Mouse (Mus musculus) forebrain, embryonic 16.5 days (tissue): ENCODE data around the gene Folr1. TPM values are rescaled to one million over a fixed set of nuclear protein-coding genes. Genes with fewer than 3 reads are reported as not detected.

Experiments used
- ATAC-seq: fragments of 200-750 bp; cut with Nextera tagmentation; 2 replicates; pipeline ENCODE4 v1.8.0; 2017; ENCODE audit warnings: mild to moderate bottlenecking, moderate library complexity
- H3K27ac ChIP-seq: fragments of 300-500 bp; sonication (generic); 2 replicates; pipeline ENCODE4 v1.5.1; 2014; ENCODE audit warnings: low read length, control low read depth
- H3K27me3 ChIP-seq: fragments of 300-500 bp; sonication (generic); replicated peaks from 2 replicates; pipeline ENCODE4 v1.6.1; 2014; ENCODE audit warnings: low read length; ENCODE audit not compliant: control insufficient read depth, insufficient read depth
- H3K36me3 ChIP-seq: fragments of 300-500 bp; sonication (generic); 2 replicates; pipeline ENCODE4 v1.6.1; 2014; ENCODE audit not compliant: control insufficient read depth, insufficient read depth
- H3K4me1 ChIP-seq: fragments of 300-500 bp; sonication (generic); replicated peaks from 2 replicates; pipeline ENCODE4 v1.6.1; 2014; ENCODE audit warnings: low read length; ENCODE audit not compliant: control insufficient read depth, insufficient read depth
- H3K4me2 ChIP-seq: fragments of 300-500 bp; sonication (generic); 2 replicates; pipeline ENCODE4 v1.6.1; 2014; ENCODE audit warnings: mild to moderate bottlenecking, low read length, control low read depth
- H3K4me3 ChIP-seq: fragments of 300-500 bp; sonication (generic); replicated peaks from 2 replicates; pipeline ENCODE4 v1.5.1; 2014; ENCODE audit warnings: mild to moderate bottlenecking, low read length, control low read depth
- H3K9ac ChIP-seq: fragments of 300-500 bp; sonication (generic); replicated peaks from 2 replicates; pipeline ENCODE4 v1.6.1; 2014; ENCODE audit warnings: low read depth, low read length, control low read depth
- H3K9me3 ChIP-seq: fragments of 300-500 bp; sonication (generic); 2 replicates; pipeline ENCODE4 v1.6.1; 2016; ENCODE audit warnings: low read length; ENCODE audit not compliant: control insufficient read depth
- WGBS: fragments of 180-500 bp; shearing (Covaris S2); extraction: QIAGEN DNeasy Blood & Tissue Kit; methylation state at CpG from one replicate; pipeline ENCODE4 v1.1.7; 2014; 5-methylcytosine and 5-hydroxymethylcytosine counted together
- polyA plus RNA-seq: library from polyadenylated mRNA; unstranded; fragments of >200 nt; fragmentation: Nextera tagmentation; extraction: Ambion mirVana; gene quantifications from 2 replicates; pipeline ENCODE4 v1.2.1, GENCODE M21; 2015

Gene Folr1
- polyA plus RNA-seq, 1 experiment from 2014 or later, result 19.2 TPM

DNA sequence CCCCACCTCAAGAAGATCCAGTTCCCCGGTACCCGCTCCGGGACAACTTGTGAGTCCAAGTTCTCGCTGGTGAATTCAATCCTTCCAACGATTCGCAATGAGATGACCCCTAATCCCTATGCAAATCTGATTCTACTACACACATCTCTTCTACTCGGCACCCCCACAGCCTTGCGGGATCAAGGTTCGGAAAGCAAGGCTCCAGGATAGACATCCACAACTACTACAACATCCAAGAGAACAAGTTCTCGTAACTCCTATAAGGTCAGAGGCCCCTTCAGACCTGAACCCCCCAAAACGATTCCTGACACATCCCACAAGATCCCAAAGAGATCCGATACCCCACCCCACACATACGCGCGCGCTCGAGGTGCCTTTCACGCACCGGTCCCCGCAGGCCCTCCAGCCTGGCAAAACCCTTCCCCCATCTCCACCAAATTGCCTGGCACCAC is 33.4 kb downstream of the Folr1 start:
- 0% methylated on average over 20 of the region's 20 CpGs for WGBS
- Histone ChIP-seq H3K9me3 (no peaks in the 10 kb centered on the region), H3K36me3 (no peaks in the 10 kb centered on the region), H3K4me2 (peak overlapping the region; percentile 99), H3K27ac (peak overlapping the region; percentile 53), H3K9ac (peak overlapping the region; percentile 83), H3K27me3 (peaks cover 2% of the 10 kb centered on the region; the same call in 1 of the 2 replicates), H3K4me3 (peak overlapping the region; percentile 76), H3K4me1 (peaks cover 39% of the 10 kb centered on the region)
- ATAC-seq, result 0 out of 2 replicates have a peak, but pooled peaks have one; percentile 1

- H3K4me3 ChIP-seq, result peak overlapping the region; percentile 76
- peak; percentile 29 for ATAC-seq
- H3K9me3 ChIP-seq, result no peaks in the 10 kb centered on the region
- WGBS, result 0% methylated on average over 57 of the region's 63 CpGs
- H3K4me1 ChIP-seq, result peaks cover 39% of the 10 kb centered on the region
- H3K27ac ChIP-seq, result peak overlapping the region; percentile 75
- peak overlapping the region; percentile 99 for H3K4me2 ChIP-seq
- peaks cover 2% of the 10 kb centered on the region; the same call in 1 of the 2 replicates for H3K36me3 ChIP-seq
- H3K9ac ChIP-seq, result peak overlapping the region; percentile 83
- H3K27me3 ChIP-seq, result peaks cover 2% of the 10 kb centered on the region; the same call in 1 of the 2 replicates
Measured at GRCm38 (mm10) chr7:101836271-101837153, 34.1 kb downstream of the Folr1 start.

DNA sequence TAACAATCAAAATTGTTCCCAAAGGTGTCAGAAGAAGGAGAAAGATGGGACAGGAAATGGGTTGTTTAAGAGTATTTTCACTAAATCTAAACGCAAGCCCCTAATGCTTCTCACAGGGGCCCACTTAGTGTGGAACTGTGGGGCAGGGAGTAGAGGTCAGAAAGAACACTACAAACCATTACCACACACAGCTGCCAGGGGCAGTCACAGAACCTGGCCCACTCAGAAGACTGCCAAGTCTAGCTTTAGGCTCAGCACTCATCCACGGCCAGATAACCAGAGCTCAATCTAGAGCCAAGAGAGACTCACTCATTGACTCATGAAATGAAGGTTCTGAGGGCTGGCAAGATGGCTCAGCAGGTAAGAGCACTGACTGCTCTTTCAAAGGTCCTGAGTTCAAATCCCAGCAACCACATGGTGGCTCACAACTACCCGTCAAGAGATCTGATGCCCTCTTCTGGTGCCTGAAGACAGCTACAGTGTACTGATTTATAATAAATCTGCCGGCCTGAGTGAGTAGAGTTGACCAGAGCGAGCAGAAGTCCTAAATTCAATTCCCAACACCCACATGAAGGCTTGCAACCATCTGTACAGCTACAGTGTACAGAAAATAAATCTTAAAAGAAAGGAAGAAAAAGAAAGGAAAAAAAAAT is 35.0 kb downstream of the Folr1 start:
- Histone ChIP-seq H3K27me3 (peaks cover 2% of the 10 kb centered on the region; the same call in 1 of the 2 replicates), H3K4me3 (peak overlapping the region; percentile 76), H3K4me1 (peaks cover 39% of the 10 kb centered on the region), H3K36me3 (peaks cover 5% of the 10 kb centered on the region; the same call in 1 of the 2 replicates), H3K4me2 (peak overlapping the region; percentile 99), H3K9ac (no peak overlapping the region), H3K9me3 (no peaks in the 10 kb centered on the region), H3K27ac (no peak overlapping the region)
- WGBS, result 41% methylated on average over 5 of the region's 5 CpGs
- no peak for ATAC-seq

DNA sequence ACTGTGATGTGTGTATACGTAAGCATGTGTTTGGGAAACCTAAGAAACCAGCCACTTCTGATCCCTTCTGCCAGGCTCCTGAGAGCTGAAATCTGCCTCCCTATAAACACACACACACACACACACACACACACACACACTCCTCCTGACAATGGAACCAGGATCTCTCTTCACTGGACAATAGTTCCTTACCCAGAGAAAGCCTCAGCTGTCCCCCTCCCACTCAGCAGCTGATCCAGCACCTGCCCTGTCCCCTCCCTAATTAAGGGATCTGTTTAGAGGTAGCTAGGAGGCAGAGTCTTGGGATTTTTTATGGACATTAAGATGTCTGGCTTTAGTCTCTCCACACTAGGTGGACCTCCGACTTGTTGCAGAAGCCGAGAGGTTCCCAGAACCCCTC is 35.7 kb downstream of the Folr1 start:
- peaks cover 5% of the 10 kb centered on the region; the same call in 1 of the 2 replicates for H3K36me3 ChIP-seq
- whole genome bisulfite sequencing, result 43% methylated on average over 3 of the region's 3 CpGs
- H3K9ac ChIP-seq, result no peak overlapping the region
- peaks cover 39% of the 10 kb centered on the region for H3K4me1 ChIP-seq
- no peak overlapping the region; the same call in 1 of the 2 replicates for H3K27ac ChIP-seq
- peaks cover 2% of the 10 kb centered on the region; the same call in 1 of the 2 replicates for H3K27me3 ChIP-seq
- no peak for ATAC-seq
- H3K9me3 ChIP-seq, result no peaks in the 10 kb centered on the region
- H3K4me2 ChIP-seq, result peak overlapping the region; percentile 9; the same call in 1 of the 2 replicates
- no peak overlapping the region for H3K4me3 ChIP-seq

GRCm38 (mm10) chr7:101833916-101834584 is 36.5 kb downstream of the Folr1 start:
- H3K27me3 ChIP-seq, result peaks cover 2% of the 10 kb centered on the region; the same call in 1 of the 2 replicates
- H3K27ac ChIP-seq, result peak overlapping the region; percentile 64
- no peaks in the 10 kb centered on the region for H3K9me3 ChIP-seq
- no peak overlapping the region for H3K4me3 ChIP-seq
- peaks cover 5% of the 10 kb centered on the region; the same call in 1 of the 2 replicates for H3K36me3 ChIP-seq
- peaks cover 39% of the 10 kb centered on the region for H3K4me1 ChIP-seq
- peak; percentile 70 for ATAC-seq
- no peak overlapping the region for H3K9ac ChIP-seq
- WGBS, result 31% methylated on average over 3 of the region's 3 CpGs
- no peak overlapping the region for H3K4me2 ChIP-seq

DNA sequence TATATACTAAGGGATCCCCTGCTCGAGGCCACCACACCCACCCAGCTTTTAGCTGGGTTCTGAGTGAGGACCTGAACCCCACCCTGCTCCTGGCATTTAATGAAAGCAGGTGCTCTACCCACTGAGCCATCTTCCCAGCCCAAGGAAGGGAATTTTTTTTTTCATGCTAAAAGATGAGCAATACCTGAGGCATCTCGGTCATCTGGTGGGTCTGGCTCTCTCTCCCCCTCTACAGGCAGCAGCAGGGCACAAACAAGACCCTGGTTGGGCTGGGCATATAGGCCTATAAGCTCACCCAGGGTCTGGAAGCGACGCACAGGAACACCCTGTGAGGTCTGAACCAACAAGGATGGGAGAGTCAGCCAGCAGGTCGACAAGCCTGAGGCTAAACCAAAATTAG is 37.2 kb downstream of the Folr1 start:
- Histone ChIP-seq H3K9ac (no peak overlapping the region), H3K27ac (no peak overlapping the region), H3K9me3 (no peaks in the 10 kb centered on the region), H3K36me3 (peaks cover 5% of the 10 kb centered on the region; the same call in 1 of the 2 replicates), H3K27me3 (peaks cover 2% of the 10 kb centered on the region; the same call in 1 of the 2 replicates), H3K4me2 (no peak overlapping the region), H3K4me3 (no peak overlapping the region), H3K4me1 (peaks cover 37% of the 10 kb centered on the region)
- no peak for ATAC-seq
- 61% methylated on average over 5 of the region's 5 CpGs for WGBS

GRCm38 (mm10) chr7:101832372-101832771 is 38.2 kb downstream of the Folr1 start:
- Histone ChIP-seq H3K4me2 (no peak overlapping the region), H3K4me1 (peaks cover 31% of the 10 kb centered on the region), H3K9ac (no peak overlapping the region), H3K36me3 (peaks cover 5% of the 10 kb centered on the region; the same call in 1 of the 2 replicates), H3K27me3 (peaks cover 1% of the 10 kb centered on the region; the same call in 1 of the 2 replicates), H3K9me3 (no peaks in the 10 kb centered on the region), H3K4me3 (no peak overlapping the region), H3K27ac (no peak overlapping the region)
- 92% methylated on average over 4 of the region's 4 CpGs for WGBS
- no peak for ATAC-seq

GRCm38 (mm10) chr7:101831437-101831836 is 39.2 kb downstream of the Folr1 start:
- WGBS, result 95% methylated on average over 8 of the region's 8 CpGs
- H3K9ac ChIP-seq, result no peak overlapping the region

More at GRCm38 (mm10) chr7:101831437-101831836, 39.2 kb downstream of the Folr1 start:
- H3K36me3 ChIP-seq, result peaks cover 5% of the 10 kb centered on the region; the same call in 1 of the 2 replicates
- no peak overlapping the region for H3K4me3 ChIP-seq
- H3K4me2 ChIP-seq, result no peak overlapping the region
- peaks cover 22% of the 10 kb centered on the region for H3K4me1 ChIP-seq
- no peaks in the 10 kb centered on the region for H3K27me3 ChIP-seq
- no peak overlapping the region for H3K27ac ChIP-seq
- ATAC-seq, result no peak
- no peaks in the 10 kb centered on the region for H3K9me3 ChIP-seq
